Mouse (Mus musculus) mouse embryonic stem cell (cell line): ENCODE results near the gene Il3ra.

Source experiments
- in situ Hi-C, 2 experiments: fragments of 300-500 bp; cut with MboI; formaldehyde crosslinking; loops; 1 replicate in 1 of 2; 3 replicates in 1 of 2; pipeline ENCODE4 v1.14.3; 2019 to 2020; ENCODE audit warnings: low sequenced_read_pairs in 2 of 2, low pct_unique_long_range_greater_than_20kb in 1 of 2, mixed read lengths in 1 of 2; ENCODE audit not compliant: unreplicated experiment in 1 of 2

Il3ra gene

GRCm38 (mm10) chr14:14345948-14346812, at the start of gene Il3ra:
Gene Il3ra (plus strand): TSS chr14:14346275.
- in situ Hi-C loops, result no loop called here

- in situ Hi-C loops, result no loop called here
These were observed 37.1 kb upstream of the Il3ra start for GRCm38 (mm10) chr14:14308938-14309337.

- in situ Hi-C loops, result no loop called here
These were observed 36.7 kb upstream of the Il3ra start for GRCm38 (mm10) chr14:14309416-14309815.

DNA sequence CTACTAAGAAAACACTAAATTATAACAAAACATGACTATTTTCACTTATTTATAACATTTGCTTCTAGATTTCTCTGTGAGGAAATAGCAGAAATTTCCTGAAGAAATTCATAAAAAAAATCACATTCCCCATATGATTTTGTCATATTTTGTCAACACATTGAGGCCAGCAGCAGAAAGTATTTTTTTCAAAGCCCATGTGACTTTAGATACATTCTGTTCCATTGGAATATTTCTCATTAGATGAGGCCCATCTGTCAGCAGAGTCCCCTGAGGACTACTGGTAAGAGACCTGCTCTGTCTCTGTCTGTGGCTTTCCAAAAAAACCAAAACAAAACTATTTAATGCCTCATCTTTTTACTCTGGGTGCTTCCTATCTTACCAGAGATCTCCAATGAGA, 23.5 kb upstream of the Il3ra start, which contains the start of gene Olfr31:
Olfr31 (plus strand) TSS at position 301 of the 400 bp plus-strand sequence.
- in situ Hi-C loops, result no loop called here

- in situ Hi-C loops, result no loop called here
These were observed 783 bp upstream of the Il3ra start for GRCm38 (mm10) chr14:14345113-14345871.

DNA sequence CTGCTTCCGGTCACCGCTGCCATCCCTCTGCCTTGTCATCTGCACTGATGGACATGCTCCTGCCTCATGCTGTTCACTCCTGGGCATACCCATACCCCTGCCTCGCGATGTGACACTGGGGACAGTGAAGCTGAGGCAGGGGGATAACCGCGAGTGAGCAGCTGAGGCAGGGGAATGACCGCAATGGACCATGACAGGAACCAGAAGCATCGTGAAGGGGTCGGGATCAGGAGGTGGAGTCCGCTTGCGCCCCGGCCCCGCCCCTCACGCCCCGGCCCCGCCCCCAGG, 682 bp downstream of the Il3ra start:
- in situ Hi-C loops, result no loop called here

DNA sequence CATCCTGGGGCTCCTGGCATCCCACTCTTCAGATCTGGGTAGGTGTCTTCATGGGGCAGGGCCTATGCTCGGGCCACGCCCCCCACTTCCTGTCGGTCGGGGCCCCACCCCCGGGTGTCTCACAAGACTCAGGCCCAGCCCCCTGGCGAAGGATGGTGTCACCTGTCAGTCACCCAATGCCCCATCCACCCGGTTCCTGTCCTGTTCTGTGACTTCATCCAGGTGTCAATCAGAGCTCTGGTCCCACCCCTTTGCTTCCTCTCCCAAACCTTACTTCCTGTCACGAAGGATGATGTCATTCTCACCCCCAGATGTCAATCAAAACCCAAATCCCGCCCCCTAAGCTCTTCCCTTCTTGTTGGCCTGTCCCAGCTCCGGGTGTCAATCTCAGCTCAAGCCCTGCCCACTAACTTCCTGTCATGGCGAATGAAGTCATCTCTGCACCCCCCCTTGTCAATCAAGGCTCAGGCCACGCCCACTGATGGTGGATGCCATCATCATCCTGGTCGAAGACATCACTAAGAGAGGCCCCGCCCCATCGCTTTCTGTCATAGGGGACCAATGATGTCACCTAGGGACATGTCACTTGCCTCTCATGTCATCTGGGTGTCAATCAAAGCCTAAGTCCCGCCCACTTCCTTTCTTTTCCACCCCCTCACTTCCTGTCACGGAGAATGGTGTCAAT, 1.2 kb downstream of the Il3ra start:
- in situ Hi-C loops, result no loop called here

DNA sequence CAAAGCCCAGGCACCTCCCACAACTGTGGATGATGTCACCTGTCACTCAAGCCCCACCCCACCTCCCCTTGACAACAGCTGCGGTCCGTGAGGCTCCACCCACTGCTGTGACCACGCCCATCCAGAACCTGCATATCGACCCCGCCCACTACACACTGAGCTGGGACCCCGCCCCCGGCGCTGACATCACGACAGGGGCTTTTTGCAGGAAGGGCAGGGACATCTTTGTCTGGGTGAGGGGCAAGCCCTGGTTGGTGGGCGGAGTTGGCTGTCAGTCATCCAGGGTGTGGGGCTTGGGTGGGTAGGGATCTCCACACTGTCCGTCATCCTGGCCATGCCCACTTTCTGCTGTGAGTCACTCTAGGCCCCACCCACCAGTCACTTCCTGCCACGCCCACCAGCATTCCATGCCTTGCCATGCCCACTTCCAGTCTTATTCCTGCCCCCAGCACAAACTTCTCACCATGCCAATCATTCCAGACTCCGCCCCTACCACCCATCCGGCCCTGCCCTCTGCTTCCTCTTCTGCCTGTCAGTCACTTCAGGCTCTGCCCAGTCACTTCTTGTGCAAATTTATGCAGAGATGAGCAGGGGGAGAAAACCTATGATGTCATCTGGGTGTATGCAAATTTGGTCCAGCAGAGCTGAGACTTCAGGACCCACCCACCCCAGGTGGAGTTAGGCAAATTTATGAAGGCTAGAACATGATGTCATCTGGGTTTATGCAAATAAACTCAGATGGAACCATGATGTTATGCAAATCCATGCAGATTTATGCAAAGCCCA, 2.0 kb downstream of the Il3ra start:
- in situ Hi-C loops, result no loop called here

DNA sequence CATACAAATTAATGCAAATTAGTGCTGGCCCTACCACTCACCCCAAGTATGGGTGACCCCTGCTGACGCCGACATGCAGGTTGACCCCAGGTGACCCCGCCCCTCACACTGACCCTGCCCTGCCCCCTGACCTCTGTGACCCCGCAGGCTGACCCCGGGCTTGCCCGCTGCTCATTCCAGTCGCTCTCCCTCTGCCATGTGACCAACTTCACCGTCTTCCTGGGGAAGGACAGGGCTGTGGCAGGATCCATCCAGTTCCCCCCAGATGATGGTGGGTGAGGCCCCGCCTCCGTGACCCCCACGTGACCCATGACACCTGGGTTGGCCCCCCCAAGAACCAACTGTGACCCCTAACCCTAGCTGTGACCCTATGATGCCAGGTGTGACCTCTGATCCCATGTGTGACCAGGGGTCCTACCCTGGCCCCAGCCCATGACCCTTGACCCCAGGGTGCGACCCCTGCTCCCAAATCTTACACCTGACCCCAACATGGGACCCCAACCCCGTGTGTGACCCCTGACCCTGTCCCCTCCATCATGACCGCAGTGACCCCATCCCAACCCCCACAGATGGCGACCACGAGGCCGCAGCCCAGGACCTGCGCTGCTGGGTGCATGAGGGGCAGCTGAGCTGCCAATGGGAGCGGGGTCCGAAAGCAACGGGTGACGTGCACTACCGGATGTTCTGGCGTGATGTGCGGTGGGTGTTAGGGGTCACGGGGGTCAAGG, 2.8 kb downstream of the Il3ra start:
- in situ Hi-C loops, result no loop called here

DNA sequence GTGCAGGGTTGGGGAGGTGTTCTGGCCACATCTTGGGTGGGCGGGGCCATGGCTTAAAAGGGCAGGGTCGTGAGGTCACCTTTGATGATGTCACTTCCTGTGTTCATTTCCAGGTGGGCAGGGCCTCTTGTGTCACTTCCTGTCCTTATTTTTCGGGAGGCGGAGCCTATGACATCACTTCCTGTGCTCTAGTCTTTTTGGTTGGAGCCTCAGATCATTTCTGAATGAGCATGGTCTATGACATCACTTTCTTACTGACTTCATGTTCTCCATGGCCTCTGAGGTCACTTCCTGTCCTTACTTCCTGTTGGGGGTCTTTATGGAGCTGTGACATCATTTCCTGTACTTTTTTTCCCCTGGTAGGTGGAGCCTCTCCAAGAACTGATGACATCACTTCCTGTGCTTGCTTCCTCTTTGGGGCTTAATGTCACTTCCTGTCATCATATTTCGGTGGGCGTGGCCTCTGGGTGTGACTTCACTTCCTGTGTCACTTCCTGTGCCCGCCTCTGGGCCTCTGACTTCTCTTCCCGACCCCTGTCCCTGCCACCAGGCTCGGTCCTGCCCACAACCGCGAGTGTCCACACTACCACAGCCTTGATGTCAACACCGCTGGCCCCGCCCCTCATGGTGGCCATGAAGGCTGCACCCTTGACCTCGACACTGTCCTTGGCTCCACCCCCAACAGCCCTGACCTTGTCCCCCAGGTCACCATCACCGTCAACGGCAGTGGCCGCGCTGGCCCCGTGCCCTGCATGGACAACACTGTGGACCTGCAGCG, 3.6 kb downstream of the Il3ra start:
- in situ Hi-C loops, result no loop called here

DNA sequence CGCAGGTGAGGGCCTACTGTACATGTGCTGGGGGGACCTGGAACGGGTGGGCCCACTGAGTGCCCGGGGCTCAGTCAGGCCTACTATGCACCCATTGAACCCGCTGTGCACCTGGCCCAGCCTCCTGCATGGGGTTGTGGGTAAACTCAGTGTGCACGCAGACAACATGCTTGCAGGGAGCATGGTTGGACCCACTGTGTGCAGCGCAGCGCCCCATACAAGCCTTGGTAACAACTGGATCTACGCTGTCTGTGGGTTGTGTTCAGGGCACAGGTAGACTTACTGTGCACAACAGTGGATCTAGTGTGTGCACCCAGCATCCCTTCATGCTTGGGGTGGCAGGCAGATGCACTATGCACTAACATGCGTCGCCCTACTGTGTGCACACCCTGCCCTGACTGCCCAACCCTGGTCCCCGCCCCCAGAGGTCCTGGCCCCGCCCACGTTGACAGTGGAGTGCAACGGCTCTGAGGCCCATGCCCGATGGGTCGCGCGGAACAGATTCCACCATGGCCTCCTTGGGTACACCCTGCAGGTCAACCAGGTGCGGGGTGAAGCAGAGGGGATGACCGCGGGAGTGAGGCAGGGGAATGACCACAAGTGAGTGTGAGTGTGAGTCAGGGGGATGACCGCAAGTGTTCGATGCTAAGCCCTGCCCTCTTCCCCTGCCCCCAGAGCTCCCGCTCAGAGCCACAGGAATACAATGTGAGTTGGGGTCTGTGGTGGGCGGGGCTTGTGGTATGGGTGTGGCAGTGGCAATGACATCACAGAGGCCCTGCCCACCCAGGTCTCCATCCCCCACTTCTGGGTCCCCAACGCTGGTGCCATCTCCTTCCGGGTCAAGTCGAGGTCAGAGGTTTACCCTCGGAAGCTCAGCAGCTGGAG, 4.4 kb downstream of the Il3ra start:
- in situ Hi-C loops, result no loop called here

- in situ Hi-C loops, result no loop called here
These were observed 5.0 kb downstream of the Il3ra start for GRCm38 (mm10) chr14:14351148-14351455.

DNA sequence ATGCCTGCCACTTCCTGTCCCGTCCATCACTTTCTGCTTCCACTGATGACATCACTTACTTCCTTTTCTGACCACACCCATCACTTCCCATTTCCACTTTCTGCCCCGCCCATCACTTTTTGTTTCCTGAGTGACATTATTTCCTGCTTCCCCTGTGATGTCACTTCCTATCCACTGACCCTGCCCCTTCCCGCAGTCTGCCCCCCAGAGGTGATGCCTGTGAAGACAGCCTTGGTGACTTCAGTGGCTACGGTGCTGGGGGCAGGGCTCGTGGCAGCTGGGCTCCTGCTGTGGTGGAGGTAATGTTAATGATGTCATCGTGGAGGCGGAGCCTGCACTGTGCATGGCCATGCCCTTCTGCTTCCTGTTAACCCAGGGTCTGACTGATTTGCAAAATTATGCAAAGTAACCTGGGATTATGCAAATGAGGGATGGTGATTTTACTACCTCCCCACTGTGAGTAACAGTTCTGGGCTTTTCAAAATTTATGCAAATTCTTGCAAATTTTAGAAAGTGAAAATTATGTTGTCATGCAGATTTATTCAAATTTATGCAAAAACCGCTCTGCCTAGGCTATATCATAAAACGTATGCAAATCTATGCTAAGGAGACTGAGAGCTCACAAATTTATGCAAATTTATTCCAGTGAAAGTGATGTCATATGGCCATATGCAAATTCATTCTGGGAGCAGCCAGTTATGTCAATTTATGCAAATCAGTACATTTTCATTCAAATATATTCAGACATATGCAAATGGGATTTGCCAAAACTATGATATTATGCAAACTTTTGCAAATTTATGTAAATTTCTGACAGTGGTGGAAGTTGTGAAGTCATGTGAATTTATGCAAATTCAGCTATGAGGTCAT, 5.9 kb downstream of the Il3ra start:
- in situ Hi-C loops, result no loop called here

- in situ Hi-C loops, result no loop called here
These were observed 6.5 kb downstream of the Il3ra start for GRCm38 (mm10) chr14:14352606-14353005.

DNA sequence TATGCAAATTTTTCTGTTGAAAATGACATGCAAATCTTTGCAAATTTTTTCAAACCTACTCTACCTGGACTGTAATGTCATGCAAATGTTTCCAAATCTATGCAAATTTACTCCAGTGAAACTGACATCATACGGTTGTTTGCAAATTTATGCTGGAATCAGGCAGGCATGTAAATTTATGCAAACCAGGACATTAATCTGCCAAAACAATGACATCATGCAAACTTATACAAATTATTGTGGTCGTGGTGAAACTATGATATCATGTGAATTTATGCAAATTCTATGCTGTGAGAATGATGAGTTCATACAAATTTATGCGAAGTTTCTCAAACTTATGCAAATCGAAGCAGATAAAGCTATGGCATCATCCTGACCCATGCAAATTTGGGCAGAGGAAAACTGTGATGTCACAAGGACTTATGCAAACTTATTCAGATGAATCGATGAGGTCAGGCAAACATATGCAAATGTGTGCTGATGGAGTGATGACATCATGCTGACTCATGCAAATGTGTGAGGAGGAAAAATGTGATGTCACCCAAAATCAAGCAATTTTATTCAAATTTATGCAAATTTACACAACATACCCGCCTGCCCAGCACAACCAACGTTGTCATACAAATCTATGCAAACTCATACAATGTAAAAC, 7.1 kb downstream of the Il3ra start:
- in situ Hi-C loops, result no loop called here
